Mouse (Mus musculus) kidney, embryonic 14.5 days (tissue): ENCODE data around the gene Rrnad1. TPM values are rescaled to one million over a fixed set of nuclear protein-coding genes. Genes with fewer than 3 reads are reported as not detected.

Experiments used
- ATAC-seq: fragments of 200-750 bp; cut with Nextera tagmentation; 2 replicates; pipeline ENCODE4 v1.8.0; 2017; ENCODE audit warnings: moderate number of reproducible peaks, mild to moderate bottlenecking, moderate TSS enrichment, moderate library complexity; ENCODE audit not compliant: low FRiP score, low TSS enrichment
- H3K27ac ChIP-seq: fragments of 300-500 bp; sonication (generic); 2 replicates; pipeline ENCODE4 v1.5.1; 2014; ENCODE audit warnings: low read depth, mild to moderate bottlenecking, low read length, moderate library complexity, mixed read lengths
- H3K27me3 ChIP-seq: fragments of 300-500 bp; sonication (generic); 2 replicates; pipeline ENCODE4 v1.6.1; 2014; ENCODE audit warnings: mild to moderate bottlenecking, low read length; ENCODE audit not compliant: control insufficient read depth, insufficient read depth
- H3K36me3 ChIP-seq: fragments of 300-500 bp; sonication (generic); 2 replicates; pipeline ENCODE4 v1.6.1; 2014; ENCODE audit warnings: low read length, mixed read lengths; ENCODE audit not compliant: control insufficient read depth, insufficient read depth
- H3K4me1 ChIP-seq: fragments of 300-500 bp; sonication (generic); 2 replicates; pipeline ENCODE4 v1.6.1; 2014; ENCODE audit warnings: low read length, mixed read lengths; ENCODE audit not compliant: control insufficient read depth, insufficient read depth
- H3K4me2 ChIP-seq: fragments of 300-500 bp; sonication (generic); replicated peaks from 2 replicates; pipeline ENCODE4 v1.6.1; 2014; ENCODE audit warnings: low read depth, mild to moderate bottlenecking, low read length
- H3K4me3 ChIP-seq: fragments of 300-500 bp; sonication (generic); 2 replicates; pipeline ENCODE4 v1.5.1; 2014; ENCODE audit warnings: mild to moderate bottlenecking, low read length
- H3K9ac ChIP-seq: fragments of 300-500 bp; sonication (generic); 2 replicates; pipeline ENCODE4 v1.6.1; 2014; ENCODE audit warnings: low read depth, mild to moderate bottlenecking, low read length, moderate library complexity
- H3K9me3 ChIP-seq: fragments of 300-500 bp; sonication (generic); 2 replicates; pipeline ENCODE4 v1.6.1; 2016; ENCODE audit warnings: low read length; ENCODE audit not compliant: control insufficient read depth
- WGBS: fragments of 180-500 bp; shearing (Covaris S2); extraction: QIAGEN DNeasy Blood & Tissue Kit; methylation state at CpG from one replicate; pipeline ENCODE4 v1.1.7; 2014; 5-methylcytosine and 5-hydroxymethylcytosine counted together
- polyA plus RNA-seq: library from polyadenylated mRNA; unstranded; fragments of >200 nt; fragmentation: Nextera tagmentation; extraction: Ambion mirVana; gene quantifications from 2 replicates; pipeline ENCODE4 v1.2.1, GENCODE M21; 2014

The Rrnad1 gene
- polyA plus RNA-seq, 1 experiment from 2014 or later, result 21.6 TPM

DNA sequence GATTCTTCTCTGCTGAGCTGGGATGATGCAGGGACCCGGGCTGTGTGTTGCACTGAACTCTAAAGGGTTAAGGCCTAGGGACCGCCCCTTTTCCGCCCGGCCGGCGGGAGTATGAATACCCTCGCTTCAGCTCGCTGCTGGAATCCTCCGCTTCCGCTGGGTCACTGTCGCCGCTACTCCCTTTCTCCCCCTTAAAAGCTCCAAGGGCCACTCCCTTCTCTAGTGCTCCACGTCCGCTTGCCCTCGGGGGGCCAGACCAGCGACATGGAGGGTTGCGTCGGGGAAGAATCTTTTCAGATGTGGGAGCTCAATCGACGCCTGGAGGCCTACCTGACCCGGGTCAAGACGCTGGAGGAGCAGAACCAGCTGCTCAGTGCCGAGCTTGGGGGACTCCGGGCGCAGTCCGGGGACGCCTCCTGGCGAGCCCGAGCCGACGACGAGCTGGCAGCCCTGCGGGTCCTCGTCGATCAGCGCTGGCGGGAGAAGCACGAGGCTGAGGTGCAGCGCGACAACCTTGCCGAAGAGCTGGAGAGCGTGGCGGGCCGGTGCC is 40.5 kb upstream of the Rrnad1 start, which contains the start of gene Nes:
Gene Nes, plus strand, starts transcription at position 140 of the 550 bp plus-strand sequence.
- peaks cover 13% of the 10 kb centered on the region for H3K36me3 ChIP-seq
- peak; percentile 78 for ATAC-seq
- no peaks in the 10 kb centered on the region for H3K9me3 ChIP-seq
- H3K9ac ChIP-seq, result peak within 1 kb of the TSS; percentile 82
- H3K27ac ChIP-seq, result peak within 1 kb of the TSS; percentile 75
- H3K4me2 ChIP-seq, result peak within 1 kb of the TSS; percentile 96
- under 1% methylated on average over 44 of the region's 44 CpGs for WGBS
- H3K27me3 ChIP-seq, result no peaks in the 10 kb centered on the region; the same call in 1 of the 2 replicates
- peaks cover 38% of the 10 kb centered on the region for H3K4me1 ChIP-seq
- peak within 1 kb of the TSS; percentile 71 for H3K4me3 ChIP-seq

DNA sequence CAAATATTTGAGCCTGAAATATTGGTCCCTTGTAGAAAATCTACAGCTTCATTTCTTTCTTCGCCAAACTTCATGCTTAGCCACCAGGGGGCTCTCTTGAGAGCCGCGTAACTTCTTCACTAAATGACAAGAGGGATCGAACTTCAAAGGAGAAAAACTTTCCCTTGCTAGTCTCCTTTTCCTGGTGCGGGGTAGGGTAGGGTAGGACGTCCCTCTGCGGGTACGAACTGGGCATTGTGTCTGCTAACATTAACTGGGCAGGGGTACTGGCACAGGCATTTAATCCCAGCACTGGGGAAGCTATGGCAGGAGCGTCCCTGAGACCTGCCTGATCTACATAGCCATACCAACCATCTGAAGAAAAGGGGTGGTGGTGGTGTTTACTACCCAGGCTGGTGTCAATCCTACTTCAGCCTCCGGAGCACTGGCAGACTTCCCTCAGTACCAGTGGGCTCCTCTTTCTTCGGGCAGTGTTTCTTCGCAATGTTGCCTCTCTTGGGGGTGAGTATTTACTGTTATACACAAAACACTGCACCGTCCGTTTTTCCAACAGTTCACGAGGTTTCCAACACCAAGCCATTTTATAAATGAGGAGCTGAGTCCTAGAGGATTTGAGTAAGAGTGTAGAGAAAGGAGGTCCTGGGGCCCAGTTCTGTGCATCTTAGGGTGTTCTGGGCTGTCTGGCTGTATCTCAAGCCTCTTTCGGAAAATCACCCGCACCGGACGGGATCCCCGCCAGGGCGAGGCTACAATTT is 39.8 kb upstream of the Rrnad1 start:
- ATAC-seq, result peak; percentile 22
- H3K36me3 ChIP-seq, result peaks cover 7% of the 10 kb centered on the region
- peak overlapping the region; percentile 96 for H3K4me2 ChIP-seq
- peaks cover 38% of the 10 kb centered on the region for H3K4me1 ChIP-seq
- 1% methylated on average over 21 of the region's 21 CpGs for WGBS
- H3K27me3 ChIP-seq, result no peaks in the 10 kb centered on the region; the same call in 1 of the 2 replicates
- peak overlapping the region; percentile 82; the same call in 1 of the 2 replicates for H3K9ac ChIP-seq
- H3K27ac ChIP-seq, result peak overlapping the region; percentile 75
- H3K9me3 ChIP-seq, result no peaks in the 10 kb centered on the region
- peak overlapping the region; percentile 71 for H3K4me3 ChIP-seq

DNA sequence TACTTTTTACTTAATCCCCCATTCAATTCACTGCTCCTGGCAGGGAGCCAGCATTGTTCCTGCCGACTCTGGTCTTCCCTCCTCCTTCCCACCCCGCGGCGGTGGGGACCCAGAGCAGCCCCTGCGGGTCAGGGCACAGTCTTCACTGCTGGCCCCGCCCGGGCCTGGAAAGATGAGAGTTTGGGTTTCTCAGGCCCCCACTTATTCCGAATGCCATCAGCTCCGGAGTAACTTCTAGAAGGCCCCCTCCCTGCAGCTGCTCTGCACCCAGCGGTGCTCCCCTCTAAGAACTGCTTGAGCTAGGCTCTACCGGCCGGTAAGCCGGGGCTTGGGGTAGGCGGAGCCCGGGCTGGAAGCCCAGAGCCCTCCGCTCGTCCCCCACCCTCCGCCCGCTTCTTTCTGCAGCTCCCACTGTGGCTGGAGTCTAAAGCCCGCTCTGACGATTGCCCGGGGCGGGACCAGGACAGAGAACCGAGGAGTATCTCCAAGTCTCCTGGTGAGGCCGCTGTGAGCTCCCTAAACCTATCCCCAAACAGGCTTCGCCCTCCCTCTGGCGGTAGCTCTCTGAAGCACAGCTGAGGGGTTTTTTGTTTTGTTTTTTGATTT is 30.2 kb upstream of the Rrnad1 start:
- Histone ChIP-seq H3K4me3 (peak overlapping the region; percentile 46), H3K27ac (peak overlapping the region; percentile 97), H3K36me3 (no peaks in the 10 kb centered on the region), H3K4me1 (peaks cover 25% of the 10 kb centered on the region), H3K27me3 (no peaks in the 10 kb centered on the region), H3K9me3 (no peaks in the 10 kb centered on the region), H3K9ac (peak overlapping the region; percentile 75), H3K4me2 (peak overlapping the region; percentile 79)
- ATAC-seq, result peak; percentile 97
- under 1% methylated on average over 27 of the region's 27 CpGs for WGBS

- H3K4me3 ChIP-seq, result peak overlapping the region; percentile 46
- WGBS, result 12% methylated on average over 10 of the region's 10 CpGs
- H3K27me3 ChIP-seq, result no peaks in the 10 kb centered on the region
- H3K4me1 ChIP-seq, result peaks cover 25% of the 10 kb centered on the region
- H3K36me3 ChIP-seq, result no peaks in the 10 kb centered on the region
- peak overlapping the region; percentile 79 for H3K4me2 ChIP-seq
- no peaks in the 10 kb centered on the region for H3K9me3 ChIP-seq
- H3K9ac ChIP-seq, result peak overlapping the region; percentile 75
- ATAC-seq, result no peak
- H3K27ac ChIP-seq, result peak overlapping the region; percentile 97
Observed at GRCm38 (mm10) chr3:87960191-87960585, 29.7 kb upstream of the Rrnad1 start.

DNA sequence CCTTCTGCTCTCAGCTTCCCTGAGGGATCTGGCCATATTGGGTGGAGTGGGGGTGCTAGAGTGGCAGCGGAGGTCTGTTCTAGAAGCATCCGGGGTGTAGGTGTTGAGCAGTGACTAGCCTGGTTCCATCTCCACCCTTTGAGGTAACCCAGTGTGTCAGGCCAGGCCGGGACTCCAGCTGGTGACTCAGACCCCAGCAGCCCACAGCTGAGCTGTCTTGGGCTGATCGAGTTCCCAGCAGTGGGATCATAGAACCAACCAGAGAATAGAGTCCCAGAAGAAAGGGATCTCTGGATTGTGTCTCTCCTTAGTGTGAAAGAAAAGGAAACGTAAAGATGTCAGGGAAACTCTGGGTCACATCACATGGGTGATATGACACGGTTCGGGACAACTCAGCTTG is 28.9 kb upstream of the Rrnad1 start:
- no peaks in the 10 kb centered on the region for H3K9me3 ChIP-seq
- ATAC-seq, result no peak
- H3K27ac ChIP-seq, result peak overlapping the region; percentile 97; the same call in 1 of the 2 replicates
- H3K4me2 ChIP-seq, result no peak overlapping the region
- no peaks in the 10 kb centered on the region for H3K36me3 ChIP-seq
- H3K4me3 ChIP-seq, result no peak overlapping the region
- no peak overlapping the region for H3K9ac ChIP-seq
- no peaks in the 10 kb centered on the region for H3K27me3 ChIP-seq
- peaks cover 25% of the 10 kb centered on the region for H3K4me1 ChIP-seq
- 68% methylated on average over 7 of the region's 7 CpGs for WGBS

- Histone ChIP-seq H3K4me1 (peaks cover 25% of the 10 kb centered on the region), H3K27ac (peak overlapping the region; percentile 97), H3K4me3 (no peak overlapping the region)
Observed at GRCm38 (mm10) chr3:87958967-87959366, 28.4 kb upstream of the Rrnad1 start.

DNA sequence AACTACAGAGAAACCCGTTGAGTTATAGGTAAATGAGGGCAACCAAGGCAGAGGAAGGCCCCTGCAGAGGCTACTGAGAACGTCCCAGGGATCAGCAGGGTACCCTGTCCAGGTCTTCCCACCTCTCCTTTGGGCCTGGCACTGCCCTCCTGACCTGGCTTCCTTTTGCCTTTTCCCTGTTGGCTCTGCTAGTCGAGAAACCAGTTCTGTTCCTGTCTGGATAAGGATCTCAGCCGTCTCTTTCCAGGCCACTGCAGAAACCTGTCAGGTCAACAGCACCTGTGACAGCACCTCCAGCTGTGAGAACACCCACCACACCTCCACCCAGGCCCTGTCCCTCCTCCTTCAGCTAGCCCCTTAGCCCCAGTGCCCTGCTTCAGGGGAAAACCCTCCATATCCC is 28.0 kb upstream of the Rrnad1 start:
- 18% methylated on average over 4 of the region's 4 CpGs for WGBS
- no peak overlapping the region for H3K4me3 ChIP-seq
- no peak overlapping the region for H3K9ac ChIP-seq
- peak overlapping the region; percentile 74 for H3K27ac ChIP-seq
- H3K4me1 ChIP-seq, result peaks cover 25% of the 10 kb centered on the region
- H3K27me3 ChIP-seq, result no peaks in the 10 kb centered on the region
- no peak overlapping the region for H3K4me2 ChIP-seq
- H3K36me3 ChIP-seq, result peaks cover 2% of the 10 kb centered on the region; the same call in 1 of the 2 replicates
- H3K9me3 ChIP-seq, result no peaks in the 10 kb centered on the region
- no peak for ATAC-seq

More at GRCm38 (mm10) chr3:87958967-87959366, 28.4 kb upstream of the Rrnad1 start:
- Histone ChIP-seq H3K9ac (no peak overlapping the region), H3K36me3 (no peaks in the 10 kb centered on the region), H3K4me2 (no peak overlapping the region), H3K27me3 (no peaks in the 10 kb centered on the region), H3K9me3 (no peaks in the 10 kb centered on the region)
- WGBS, result 38% methylated on average over 1 of the region's 1 CpGs
- no peak for ATAC-seq

DNA sequence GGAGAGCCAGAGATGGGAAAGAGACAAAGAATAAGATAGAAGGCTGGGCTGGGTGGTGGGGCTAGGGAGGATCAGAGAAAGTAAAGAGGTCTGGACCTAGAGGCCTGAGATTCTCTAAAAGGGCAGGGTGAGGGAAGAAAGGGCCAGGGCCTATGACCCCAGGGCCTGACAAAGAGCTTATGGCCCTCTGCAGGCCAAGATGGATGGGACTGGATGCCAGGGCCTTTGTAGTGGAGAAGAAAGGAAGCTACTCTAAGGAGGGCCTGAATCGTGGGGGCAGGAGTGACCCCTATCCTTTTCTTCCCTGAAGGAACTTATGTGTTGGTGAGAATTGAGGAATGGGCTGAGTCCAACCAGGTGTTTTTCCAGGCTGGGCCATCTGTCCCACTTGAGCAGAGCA is 27.5 kb upstream of the Rrnad1 start:
- Histone ChIP-seq H3K9me3 (no peaks in the 10 kb centered on the region), H3K27me3 (no peaks in the 10 kb centered on the region), H3K4me2 (no peak overlapping the region), H3K4me3 (no peak overlapping the region), H3K4me1 (peaks cover 29% of the 10 kb centered on the region), H3K36me3 (peaks cover 4% of the 10 kb centered on the region; the same call in 1 of the 2 replicates), H3K27ac (peak overlapping the region; percentile 74), H3K9ac (no peak overlapping the region)
- ATAC-seq, result no peak
- WGBS, result 0% methylated on average over 1 of the region's 1 CpGs
